Mouse (Mus musculus): ENCODE measurements around the gene Nt5e.
"Not testable (repeated sequence)": the region's sequence is repeated elsewhere in the genome, so short reads cannot be mapped to it uniquely, and the experiment has no call there.

Gene Nt5e

GRCm38 (mm10) chr9:88326930-88327901 lies at the start of gene Nt5e:
Gene Nt5e, plus strand, starts transcription at chr9:88327197.
- peak; percentile 84 for DNase-seq

- DNase-seq: no peak
These were observed 49.4 kb upstream of the Nt5e start for GRCm38 (mm10) chr9:88277588-88277987.

- no peak for DNase-seq
These were observed 47.3 kb upstream of the Nt5e start for GRCm38 (mm10) chr9:88279728-88280127.

DNA sequence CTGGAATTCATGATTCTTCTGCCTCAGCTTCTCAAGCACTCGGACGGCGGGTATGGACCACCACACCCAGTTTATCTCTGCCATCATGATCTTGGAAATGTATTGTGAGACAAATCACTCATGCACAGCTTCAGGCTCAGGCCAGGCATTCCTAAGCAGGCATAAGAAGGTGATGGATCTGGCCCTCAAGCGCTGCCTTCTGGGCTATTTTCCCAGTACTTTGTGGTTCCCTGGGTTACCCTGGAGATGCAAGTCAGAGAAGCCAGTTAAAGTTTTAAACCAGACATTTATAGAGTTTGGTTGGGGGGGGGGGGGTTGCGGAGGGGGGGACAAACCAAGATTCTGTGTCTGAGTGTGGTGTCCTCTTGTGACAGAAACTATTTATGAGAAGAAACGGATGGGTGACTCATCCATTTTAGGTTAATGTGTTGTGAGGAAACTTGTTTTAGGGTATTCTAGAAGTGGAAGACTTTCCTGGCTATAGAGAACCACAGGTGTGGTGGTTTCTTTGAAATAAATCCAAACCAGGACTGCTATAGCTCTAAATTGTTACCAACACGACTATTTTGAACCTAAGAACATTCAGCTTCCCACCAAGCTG lies 37.3 kb upstream of the Nt5e start:
- DNase-seq: no peak

- DNase-seq: no peak
These were observed 34.1 kb upstream of the Nt5e start for GRCm38 (mm10) chr9:88292836-88293370.

DNA sequence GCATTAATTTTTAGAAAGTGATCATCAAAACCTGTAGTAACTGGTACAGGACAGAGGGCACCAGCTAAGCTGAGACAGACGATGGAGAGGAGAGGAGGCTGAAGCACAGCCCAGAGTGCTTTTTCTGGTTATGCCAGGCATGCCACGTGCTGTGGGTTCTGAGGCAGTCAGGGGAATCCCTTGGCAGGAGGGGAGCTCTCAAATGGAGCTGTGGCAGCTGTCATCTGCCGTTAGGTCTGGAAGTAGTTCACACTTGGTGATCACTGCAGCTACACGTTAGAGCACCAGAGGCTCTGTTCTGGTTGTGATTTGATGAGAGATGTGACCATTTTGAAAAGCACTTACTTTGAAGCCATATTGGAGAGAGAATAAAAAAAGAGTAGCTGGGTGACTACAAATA lies 31.2 kb upstream of the Nt5e start:
- no peak for DNase-seq

- no peak for DNase-seq
These were observed 30.7 kb upstream of the Nt5e start for GRCm38 (mm10) chr9:88296321-88296720.

DNA sequence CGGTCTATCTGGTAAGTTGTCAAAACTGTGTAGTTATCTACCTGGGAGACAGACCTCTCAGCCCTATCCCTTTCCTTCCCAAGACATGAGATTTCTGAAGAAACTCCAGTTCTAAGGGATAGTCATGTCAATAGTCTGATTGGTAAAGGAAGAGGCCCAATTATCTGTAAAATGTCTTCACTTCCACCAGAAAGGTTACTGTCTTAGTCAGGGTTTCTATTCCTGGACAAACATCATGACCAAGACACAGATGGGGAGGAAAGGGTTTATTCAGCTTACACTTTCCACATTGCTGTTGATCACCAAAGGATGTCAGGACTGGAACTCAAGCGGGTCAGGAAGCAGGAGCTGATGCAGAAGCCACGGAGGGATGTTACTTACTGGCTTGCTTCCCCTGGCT lies 29.8 kb upstream of the Nt5e start:
- DNase-seq: not testable (repeated sequence)

GRCm38 (mm10) chr9:88297871-88298658 lies 28.9 kb upstream of the Nt5e start:
- no peak for DNase-seq

DNA sequence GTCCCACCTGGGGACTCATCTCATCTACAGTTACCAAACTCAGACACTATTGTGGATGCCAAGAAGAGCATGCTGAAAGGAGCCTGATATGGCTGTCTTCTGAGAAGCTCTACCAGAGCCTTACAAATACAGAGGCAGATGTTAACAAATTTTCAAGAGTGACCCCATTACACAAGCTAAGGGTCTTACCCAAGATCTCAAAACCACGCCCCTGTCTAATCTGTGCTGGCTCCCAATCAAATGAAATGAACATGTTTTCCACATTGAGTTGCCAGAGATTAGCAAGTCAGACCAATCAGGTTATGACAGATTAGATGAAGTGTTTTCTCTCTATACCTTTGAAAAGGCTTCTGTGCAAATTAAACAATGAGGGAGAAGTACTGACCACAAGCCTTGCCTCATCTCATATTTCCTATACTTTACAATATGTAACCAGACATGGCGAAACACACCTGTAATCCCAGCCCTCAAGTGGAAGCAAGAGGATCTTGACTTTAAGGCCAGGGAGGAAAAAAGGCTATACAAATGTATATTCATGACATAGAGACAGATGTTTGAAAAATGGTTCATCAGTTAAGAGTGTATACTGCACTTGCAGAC lies 19.9 kb upstream of the Nt5e start:
- DNase-seq: no peak

DNA sequence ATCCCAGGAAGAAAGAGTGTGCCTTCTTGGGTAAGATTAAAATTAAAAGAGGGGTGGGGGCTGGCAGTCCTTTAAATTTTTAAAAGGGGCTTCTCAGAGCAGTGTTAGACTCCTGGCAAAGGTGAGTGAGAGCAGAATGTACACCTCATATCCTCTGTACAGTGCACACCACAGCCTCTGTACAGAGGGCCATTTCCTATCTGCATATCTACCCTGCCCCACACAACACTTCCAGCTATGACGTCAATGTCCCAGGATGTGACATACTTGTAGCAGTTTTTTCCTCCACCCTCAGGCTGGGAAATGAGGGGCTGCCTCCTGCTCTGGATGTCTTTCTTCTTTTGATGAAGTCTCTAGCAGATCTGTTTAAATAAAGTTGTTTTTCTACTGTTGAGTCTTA lies 17.9 kb upstream of the Nt5e start:
- DNase-seq: no peak

DNA sequence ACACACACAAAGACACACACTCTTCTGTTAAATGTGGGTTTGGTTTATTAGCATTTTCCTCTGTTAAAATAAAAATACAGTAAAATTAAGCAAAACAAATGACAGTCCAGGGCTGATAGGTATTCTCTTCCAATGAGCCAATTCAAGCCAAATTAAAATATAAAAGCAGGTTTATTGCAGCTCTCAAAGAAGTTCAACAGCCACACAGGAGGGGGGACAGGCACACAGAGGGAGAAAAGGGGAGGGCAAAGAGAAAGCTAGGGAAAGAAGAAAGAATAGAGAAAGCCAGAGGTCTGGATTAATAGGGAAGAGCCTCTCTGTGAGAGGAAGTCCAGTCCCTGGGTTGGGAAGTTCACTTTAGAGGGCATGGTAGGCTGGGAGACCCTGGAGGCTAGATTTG lies 7.8 kb upstream of the Nt5e start:
- DNase-seq: no peak

GRCm38 (mm10) chr9:88324616-88325015 lies 2.4 kb upstream of the Nt5e start:
- no peak for DNase-seq

- no peak for DNase-seq
These were observed 1.7 kb downstream of the Nt5e start for GRCm38 (mm10) chr9:88328666-88329065.

- DNase-seq: no peak
These were observed 2.3 kb downstream of the Nt5e start for GRCm38 (mm10) chr9:88329166-88329748.

DNA sequence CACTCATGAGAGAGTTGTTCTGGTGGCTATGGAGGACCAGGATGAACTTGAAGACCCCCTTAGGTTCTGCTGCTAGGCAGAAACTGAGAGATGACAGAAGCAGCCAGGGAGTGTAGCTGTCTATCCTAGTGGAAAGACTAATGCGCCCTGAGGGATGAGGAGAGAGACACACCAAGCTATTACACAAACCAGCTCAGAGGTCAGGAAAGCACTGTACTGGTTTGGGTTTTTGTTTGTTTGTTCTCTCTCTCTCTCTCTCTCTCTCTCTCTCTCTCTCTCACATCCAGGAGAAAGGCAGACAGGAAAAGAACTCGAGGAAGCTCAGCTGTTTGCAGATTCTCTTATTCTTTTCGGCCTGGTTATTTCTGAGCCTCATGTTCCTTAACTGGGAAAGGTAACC lies 3.3 kb downstream of the Nt5e start:
- no peak for DNase-seq

- DNase-seq: no peak
These were observed 5.5 kb downstream of the Nt5e start for GRCm38 (mm10) chr9:88332447-88332846.

GRCm38 (mm10) chr9:88335839-88336238 lies 8.8 kb downstream of the Nt5e start:
- DNase-seq: no peak

DNA sequence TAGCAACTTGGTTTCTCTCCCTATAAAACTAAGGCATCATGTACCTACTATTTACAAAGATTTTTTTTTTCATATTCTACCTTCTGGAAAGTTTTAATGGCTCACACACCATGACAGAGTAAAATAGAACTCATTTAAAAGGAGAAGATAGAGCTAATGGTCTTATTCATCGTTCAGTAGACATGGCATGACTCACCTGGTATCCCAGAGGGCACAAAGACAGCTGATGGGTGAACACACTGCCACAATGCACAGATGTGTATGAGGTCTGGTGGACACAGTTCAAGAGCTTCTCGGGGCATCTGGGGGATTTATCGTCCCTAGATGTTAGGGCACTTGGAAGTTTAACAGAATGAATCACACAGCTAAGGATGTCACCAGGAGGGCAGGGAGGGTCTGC lies 13.8 kb downstream of the Nt5e start:
- no peak for DNase-seq

DNA sequence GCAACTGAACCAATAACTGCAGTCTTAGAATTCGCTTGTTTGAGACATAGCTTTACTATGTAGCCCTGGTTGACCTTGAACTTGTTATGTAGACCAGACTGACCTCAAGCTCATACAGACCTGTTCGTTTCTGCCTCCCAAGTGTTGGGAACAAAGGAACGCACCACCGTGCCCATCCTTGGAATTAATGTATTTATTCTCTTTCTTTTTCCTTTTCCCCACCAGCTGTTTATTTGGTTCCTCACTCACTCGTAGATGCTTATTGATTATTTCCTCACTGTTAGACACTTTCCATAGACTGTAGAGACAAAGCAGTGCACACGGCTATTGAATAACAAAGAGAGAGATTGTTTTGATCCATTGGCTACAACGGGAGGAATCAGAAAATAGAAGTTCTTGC lies 15.2 kb downstream of the Nt5e start:
- DNase-seq: no peak

DNA sequence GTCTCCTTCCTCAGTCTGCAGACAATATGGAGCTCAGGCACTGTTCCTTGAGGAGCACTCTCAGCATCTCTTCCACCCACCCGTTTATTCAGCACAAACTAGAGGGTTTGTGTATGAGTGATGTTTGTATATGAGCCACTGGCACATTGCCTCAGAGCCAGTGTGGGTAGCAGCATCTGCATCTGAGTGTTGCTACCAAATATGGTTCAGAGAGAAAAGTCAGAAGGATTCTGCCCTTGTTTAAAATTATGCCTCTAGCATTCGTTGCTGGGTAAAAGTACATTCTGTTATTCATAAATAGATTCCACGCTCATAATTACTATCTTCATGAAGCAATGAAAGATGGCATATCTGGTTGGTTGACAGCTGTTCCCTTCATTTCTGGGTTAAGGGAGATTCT lies 15.7 kb downstream of the Nt5e start:
- no peak for DNase-seq

DNA sequence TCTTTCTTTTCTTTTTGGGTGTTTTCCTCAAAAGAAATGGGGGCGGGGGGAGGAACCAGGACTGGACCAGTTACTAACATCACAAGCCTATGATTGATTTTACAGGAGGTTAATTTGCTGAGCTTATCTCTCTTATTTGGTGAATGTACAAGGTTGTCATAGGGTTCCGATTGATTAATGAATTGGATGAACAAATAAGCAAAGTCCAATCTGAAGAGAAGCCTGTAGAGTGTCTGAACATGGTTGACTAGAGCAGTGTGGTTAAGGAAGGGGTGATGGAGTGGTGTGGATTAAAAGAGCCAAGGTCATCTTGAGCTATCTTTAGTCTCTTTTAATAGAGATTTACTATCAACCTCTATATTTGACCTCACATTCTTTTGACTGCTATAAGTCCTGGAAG lies 17.4 kb downstream of the Nt5e start:
- no peak for DNase-seq

All from kidney, postnatal 10 days (tissue).